Mouse (Mus musculus) liver, postnatal 0 days (tissue): Measurements from ENCODE around the gene Arpc3.

Experiments
- CTCF ChIP-seq: sonication (generic); IDR thresholded peaks from 2 replicates; pipeline ENCODE4 v1.5.1; 2016; ENCODE audit warnings: antibody characterized with exemption, low read depth
- EP300 ChIP-seq: IDR thresholded peaks from 2 replicates; pipeline ENCODE4 v1.6.1; 2016; ENCODE audit warnings: antibody characterized with exemption, low read depth, mild to moderate bottlenecking

- TF ChIP-seq CTCF (no peak), EP300 (no peak)
Observed at GRCm38 (mm10) chr5:122454883-122455282, 63.2 kb downstream of the Arpc3 start.
